Mouse (Mus musculus) gonadal fat pad, adult 2 months (tissue): Measurements from ENCODE around the gene Fam98c. TPM values are rescaled to one million over a fixed set of nuclear protein-coding genes. Genes with fewer than 3 reads are reported as not detected.
"Not testable (repeated sequence)": the region's sequence is repeated elsewhere in the genome, so short reads cannot be mapped to it uniquely, and the experiment has no call there.

Source experiments
- DNase-seq: peaks from one replicate; pipeline ENCODE4 v3.0.0-alpha.2; 2012; ENCODE audit warnings: low read depth
- polyA plus RNA-seq: library from polyadenylated mRNA; depleted of rRNA; stranded (reverse); fragments of >200 nt; gene quantifications from 2 replicates; pipeline ENCODE4 v1.2.3, GENCODE M21; 2012

Gene Fam98c
- polyA plus RNA-seq, 1 experiment, result 27.6 TPM

DNA sequence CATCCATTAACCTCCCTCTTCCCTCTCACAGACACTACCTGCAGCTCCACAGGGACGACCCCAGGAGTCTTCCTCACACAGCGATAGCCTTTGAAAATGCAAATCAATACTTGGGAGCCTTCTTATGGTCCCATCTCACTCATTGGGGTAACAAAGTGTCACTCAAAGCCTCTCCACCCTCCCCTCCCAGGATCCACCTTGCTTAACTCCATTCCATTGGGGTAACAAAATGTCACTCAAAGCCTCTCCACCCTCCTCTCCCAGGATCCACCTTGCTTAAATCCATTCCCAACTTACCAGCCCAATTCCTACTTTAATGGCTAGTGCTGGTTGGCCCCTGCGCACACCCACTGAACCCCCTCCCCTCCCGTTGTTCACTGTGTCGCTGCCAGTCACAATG lies 2.2 kb upstream of the Fam98c start:
- no peak for DNase-seq

DNA sequence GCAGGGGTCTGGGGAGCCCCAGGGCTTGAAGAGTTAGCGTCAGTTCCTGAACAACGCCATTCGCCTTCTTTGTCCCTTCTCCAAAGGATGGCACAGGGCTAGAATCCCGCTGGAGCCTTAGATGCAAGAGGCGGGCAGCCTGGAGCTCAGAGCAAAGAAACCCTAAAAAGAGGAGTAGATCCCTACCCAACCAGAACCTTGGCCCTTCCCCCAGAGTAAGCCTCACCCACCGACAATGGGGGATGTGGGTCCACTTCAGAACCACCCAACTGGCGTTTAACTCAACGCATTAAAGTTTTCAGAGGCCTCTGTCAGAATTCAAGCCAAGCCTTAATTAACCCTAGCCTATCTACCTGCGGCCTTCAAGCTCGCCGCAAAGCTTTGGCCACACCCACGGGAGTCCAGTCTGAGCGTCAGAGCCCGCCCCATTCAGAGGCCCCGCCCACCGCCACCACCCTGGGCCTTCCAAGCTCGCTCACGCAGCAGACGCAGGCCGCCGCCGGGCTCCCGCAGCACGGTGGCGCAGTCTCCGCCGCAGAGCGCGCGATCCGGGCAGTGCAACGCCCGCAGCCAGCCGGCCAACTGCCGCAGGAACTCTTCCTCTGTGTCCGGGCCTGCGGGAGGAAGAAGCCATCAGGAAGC lies 717 bp downstream of the Fam98c start:
- DNase-seq, result no peak

DNA sequence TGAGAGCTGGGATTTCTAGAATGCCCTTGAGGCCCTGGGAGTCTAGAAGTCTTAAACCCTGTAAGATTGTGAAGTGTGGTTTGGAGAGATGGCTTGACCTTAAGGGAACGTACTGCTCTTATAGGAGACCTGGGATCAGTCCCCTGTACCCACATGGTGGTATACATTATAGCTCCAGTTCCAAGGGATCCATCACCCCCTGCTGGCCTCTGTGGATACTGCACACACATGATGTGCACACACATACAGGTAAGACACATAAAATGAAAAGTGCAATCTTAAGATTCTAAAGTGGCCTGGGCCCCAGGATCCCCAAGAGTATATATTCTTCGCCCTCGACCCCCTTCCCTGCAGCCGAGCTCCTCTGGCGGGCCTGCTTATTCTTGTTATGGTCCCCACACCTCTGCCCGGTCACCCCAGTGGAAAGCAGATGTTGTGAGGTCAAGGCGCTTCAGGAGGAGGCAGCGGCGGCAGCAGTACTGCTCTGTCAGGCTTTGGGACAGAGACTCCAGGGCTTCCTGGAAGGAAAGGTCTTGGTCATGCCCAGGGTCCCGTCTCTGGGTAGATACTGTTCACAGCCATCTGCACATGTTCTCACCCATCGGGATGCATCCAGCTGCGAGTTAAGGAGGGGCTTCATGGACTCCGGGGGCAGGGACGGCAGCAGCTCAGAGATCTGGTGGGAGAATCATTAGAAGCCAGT lies 1.9 kb downstream of the Fam98c start:
- DNase-seq, result no peak

DNA sequence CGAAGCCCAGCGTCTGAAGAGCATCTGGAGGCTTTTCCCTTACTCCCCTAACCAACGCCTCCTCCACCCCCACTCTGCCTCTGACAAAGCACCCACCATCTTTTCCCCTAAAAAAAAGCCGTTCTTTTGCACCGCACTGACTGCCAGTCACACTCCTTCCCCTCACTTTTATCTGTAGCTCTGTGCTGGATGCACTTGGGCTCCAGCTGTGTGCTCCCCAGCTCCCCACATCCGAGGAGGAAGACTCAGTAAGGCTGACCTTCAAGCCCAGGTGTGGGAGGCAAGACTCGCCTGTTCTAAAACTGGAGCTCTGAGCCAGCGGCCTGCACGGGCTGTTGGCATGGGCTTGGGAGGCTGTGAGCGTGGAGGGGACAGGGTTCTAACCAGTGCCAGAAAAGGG lies 4.5 kb downstream of the Fam98c start:
- no peak for DNase-seq

DNA sequence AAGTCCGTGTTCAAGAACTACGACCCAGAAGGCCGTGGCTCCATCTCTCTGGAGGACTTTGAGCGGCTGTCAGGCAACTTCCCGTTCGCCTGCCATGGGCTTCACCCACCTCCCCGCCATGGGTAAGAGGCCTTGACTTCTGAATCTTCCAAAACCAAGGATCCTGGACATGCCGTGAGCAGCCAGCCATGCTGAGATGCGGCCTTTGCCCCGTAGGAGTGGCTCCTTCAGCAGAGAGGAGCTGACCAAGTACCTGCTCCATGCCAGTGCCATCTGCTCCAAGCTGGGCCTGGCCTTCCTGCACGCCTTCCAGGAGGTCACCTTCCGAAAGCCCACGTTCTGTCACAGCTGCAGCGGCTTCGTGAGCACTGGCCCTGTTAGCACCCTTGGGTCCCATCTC lies 7.3 kb downstream of the Fam98c start:
- no peak for DNase-seq

DNA sequence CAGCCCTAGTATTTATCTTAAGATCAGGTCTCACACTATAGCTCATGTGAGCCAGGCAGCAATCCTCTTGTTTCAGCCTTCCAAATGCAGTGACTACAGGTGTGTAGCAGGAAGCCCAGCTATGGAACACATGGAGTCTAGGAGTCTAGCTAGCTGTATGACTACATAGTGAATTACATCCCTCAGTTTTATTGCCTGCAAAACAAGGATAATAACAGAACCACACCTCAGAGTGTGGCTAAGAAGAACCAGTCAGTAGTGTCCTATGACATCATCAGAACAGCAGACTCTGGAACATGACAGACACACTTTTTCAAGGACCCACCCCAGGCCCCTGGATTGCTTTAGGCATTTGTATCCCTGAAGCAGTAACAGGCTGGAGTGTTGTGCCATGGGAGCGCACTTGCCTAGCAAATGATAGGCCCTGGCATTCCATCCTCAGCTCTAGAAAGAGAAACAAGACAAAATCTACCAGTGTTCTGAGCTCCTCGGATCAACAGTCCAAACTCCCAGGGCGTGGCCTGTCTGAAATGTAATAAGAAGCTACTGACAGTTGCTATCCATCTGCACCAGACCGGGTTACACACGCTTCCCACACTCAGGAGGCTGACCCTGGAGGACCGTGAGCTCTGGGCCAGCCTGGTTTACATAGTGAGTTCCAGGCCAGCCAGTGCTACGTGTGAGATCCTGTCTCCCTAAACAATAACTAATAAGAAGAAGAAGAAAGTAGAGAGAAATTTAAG lies 9.2 kb downstream of the Fam98c start:
- no peak for DNase-seq

DNA sequence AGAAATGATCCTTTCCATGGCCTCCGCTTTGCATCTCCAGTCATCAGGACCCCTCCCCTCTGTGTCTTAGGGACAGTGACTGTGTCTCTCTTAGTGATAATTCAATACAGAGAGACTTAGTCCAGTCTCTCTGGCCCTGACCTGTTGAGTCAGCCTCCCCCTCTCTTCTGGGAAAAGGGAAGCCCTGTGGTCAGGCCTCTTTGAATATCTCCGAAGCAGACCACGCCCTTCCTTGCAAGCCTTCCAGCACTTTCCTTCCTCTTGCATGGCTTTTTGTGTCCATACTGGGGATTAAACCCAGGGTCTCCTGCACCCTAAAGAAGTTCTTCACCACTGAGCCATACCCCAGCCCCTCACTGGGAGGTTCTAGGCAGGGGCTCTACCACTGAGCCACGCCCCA lies 12.0 kb downstream of the Fam98c start:
- no peak for DNase-seq

DNA sequence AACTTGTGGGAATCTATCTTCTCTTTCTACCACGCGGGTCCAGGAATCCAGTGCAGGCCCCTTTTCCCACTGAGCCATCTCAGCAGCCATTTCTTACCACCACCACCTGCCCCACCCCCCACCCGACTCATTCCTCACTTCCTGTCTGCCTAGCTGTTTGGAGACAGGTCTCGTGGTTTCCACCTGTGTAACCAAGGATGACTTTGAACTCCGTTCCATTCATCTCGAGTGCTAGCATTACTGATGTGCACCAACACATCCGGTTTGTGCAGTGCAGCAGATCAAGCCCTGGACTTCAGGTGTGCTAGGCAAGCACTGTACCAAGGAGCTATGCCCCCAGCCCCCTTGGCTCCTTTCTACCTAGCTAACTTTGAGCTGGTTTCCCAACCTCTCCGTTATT lies 14.6 kb downstream of the Fam98c start:
- DNase-seq, result no peak

DNA sequence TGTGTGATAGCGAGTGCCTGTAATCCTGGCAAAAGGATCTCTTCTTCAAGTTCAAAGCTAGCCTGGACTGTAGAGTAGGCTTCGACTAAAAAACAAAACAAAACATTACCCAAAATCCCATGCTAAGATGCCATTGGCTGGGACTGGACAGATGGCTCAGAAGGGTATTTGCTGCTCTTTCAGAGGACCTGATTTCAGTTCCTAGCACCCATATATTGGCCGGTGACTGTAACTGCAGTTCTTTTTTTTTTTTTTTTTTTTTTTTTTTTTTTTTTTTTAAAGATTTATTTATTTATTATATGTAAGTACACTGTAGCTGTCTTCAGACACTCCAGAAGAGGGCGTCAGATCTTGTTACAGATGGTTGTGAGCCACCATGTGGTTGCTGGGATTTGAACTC lies 16.8 kb downstream of the Fam98c start:
- not testable (repeated sequence) for DNase-seq

DNA sequence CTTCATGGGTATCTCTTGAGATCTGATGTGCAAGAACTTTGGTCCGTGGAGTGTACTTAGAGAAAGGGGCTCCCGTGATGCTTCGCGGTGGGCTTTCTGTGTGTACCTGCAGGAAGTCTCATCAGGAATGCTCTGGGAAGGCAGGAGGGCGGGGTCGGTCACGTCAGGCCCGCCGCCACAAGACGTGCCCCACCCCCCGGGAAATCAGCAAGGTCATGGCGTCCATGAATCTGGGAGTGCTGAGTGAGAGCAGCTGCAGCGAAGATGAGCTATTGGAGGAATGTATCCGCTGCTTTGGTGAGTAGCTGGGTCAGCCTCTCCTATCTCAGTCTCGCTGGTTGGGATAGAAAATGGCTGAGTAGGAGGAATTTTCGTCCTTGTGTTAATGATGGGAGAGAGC lies 18.6 kb downstream of the Fam98c start:
- no peak for DNase-seq

DNA sequence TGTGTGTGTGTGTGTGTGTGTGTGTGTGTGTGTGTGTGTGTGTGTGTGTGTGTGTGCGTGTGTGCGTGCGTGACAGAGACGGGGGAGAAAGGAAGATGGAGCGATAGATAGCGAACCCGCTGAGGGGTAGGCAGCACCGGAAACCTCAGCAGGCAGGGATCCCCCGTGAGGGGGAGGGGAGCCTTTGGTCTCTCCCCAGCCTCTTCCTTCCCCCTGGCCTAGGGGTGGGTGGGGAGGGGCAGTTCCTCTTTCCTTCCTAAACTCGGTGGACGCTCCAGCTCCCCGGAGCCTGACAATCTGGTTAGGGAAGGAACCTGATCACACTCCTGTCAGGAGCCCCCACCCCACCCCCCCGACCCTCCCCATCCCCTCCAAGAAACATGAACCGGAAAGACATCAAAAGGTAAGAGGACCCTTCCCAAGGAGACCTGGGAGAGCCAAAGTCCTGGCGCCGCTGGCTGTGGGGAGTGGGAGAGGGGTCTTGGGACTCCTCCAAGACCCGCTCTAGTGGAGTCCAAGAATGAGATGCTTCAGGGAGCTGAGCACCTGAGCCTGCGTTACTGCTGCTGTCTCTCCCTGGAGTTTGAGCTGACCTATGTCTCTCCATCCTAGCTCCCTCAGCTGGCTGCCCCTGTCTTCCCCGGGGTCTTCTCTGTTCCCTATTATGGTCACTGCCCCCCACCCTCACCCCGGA lies 21.2 kb downstream of the Fam98c start, which contains the start of gene Rasgrp4:
TSS of gene Rasgrp4 (plus strand) at position 159 of the 694 bp plus-strand sequence.
- DNase-seq, result no peak

DNA sequence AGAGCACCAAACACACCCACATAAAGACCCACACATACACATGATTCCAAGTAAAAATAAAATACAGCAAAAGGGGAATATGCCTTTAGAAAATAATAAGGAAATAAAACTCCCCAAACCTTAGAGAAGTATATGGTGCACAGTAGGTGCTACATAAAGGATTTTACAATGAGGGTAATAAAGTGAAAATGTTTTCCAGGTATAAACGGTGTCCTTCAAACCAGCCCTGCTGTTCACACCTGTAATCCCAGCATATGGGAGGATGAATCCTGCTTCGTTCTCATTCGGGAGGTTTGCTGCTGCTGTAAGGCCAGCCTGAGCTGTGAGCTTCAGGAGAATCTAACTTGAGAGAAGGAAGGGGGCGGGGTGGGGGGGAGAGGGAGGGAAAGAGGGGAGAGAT lies 21.8 kb downstream of the Fam98c start:
- no peak for DNase-seq

DNA sequence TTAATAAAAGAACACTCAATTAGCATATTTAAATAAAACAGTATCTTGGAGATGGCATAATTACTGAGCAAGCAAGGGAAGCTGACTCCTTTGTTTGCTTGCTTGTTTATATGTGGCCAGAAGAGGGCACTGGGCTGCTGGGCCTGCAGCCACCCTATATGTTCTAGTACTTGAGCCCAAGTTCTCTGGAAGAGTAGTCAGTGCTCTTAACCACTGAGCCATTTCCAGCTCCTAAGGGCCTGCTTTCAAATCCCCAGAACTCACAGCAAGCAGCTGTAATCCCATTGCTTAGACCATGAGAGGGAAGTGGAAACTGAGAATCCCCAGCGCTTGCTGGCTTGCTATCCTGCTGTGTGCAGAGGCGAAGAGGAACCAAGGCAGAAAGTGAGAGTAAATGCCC lies 27.3 kb downstream of the Fam98c start:
- no peak for DNase-seq

DNA sequence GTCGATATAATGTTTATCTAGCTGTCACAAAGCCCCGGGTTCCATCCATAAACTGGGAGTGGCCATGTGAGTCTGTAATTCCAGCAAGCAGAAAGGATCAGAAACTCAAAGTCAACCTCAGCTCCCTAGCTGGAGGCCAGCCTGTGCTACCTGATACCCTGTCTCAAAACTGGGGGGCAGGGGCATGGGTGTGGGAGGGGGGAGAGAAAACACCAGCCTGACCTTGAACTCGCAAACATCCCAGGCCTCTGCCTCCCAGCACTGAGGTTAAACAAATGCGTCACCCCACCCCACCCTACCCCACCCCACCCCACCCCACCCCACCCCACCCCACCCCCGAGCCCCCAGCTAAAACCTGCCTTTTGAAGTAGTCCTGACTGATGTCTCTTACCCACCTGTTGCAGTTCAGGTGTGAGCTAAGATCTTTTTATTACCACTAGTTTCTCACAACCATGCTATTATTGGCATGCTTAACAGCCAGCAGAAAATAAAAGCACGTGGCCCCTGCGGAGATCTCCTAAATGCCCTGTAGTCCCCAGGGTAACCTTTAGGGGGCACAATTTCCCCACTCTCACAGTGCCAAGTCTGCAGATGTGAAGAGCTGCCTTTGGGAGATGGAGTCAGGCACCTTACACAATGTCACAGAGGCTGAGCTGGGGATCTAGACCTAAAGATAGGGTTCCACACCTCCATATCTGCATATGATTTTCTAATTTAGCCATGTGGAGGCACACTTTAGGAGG lies 29.7 kb downstream of the Fam98c start:
- DNase-seq, result no peak

DNA sequence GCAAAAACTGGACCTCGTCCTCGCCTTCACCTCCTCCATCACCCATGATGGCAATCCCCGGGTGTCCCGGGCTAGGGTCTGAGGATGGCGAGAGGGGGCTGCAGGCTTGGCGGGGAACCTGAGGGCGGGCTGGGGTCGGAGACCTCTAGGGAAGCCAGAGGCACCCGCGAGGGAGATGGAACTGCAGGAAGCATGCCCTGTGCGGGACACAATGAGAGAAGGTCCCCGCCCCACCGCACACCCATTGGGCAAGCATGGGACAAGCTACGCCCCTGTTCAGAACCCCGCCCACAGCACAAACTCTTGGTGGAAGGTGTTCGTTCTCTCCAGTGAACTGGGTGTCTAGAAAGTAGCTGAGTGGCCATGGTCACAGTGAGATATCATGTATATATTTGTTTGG lies 31.1 kb downstream of the Fam98c start, which contains the start of gene Ryr1:
TSS of gene Ryr1 (minus strand) at position 210 of the 400 bp plus-strand sequence.
- no peak for DNase-seq

DNA sequence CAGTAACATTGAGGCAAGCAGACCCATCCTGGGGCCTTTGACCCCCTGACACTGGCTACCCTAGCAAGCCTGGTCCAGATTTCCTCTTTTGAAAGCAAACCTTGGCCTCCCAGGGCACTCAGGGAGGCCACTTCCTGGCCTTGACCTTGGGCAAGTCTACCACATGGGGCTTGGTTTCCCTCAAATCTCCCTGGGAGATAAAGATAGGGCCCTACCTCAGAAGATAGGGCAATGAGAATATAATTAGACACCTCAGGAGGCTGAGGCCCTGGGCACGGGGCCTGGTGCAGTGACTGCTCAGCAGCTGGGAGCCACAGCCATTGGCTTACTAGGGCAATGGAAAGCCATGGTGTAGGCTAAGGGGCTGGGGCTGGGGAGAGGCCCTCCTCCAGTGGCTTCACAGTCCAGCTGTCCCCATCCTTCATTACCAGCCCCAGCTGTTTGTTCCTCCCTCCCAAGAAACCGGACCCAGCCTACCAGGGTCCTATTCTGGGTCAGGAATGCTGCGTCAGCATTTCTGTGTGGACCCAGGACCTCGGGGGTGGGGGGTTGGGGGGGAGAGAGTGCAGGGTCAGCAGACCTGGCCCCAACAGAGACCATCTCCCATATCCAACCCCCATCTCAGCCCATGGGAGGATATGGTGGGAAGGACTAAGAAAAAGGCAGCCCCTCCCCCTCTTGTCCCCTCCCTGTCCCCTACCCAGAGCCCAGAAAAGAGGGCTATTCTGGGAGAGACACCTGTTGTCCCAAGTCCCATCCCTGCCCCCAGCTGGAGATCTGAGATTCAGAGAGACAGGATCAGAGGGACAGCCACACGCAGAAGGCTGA lies 32.3 kb downstream of the Fam98c start:
- no peak for DNase-seq

DNA sequence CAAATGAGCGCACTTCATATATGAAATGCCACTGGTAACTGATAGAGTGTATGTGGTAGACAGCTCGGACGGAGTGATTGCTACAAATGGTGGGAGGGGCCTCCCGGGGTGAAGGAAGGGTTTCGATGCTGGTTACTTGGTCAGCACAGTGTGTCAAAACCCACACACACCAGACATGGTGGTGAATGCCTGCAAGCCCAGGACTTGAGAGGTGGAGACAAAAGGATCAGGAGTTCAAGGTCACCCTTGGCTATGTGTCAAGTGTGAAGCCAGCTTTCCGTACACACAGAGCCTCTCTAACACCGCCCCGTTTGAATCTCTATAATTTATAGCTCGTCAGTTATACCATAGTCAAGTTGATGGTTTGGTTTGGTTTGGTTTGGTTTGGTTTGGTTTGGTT lies 33.2 kb downstream of the Fam98c start:
- no peak for DNase-seq

DNA sequence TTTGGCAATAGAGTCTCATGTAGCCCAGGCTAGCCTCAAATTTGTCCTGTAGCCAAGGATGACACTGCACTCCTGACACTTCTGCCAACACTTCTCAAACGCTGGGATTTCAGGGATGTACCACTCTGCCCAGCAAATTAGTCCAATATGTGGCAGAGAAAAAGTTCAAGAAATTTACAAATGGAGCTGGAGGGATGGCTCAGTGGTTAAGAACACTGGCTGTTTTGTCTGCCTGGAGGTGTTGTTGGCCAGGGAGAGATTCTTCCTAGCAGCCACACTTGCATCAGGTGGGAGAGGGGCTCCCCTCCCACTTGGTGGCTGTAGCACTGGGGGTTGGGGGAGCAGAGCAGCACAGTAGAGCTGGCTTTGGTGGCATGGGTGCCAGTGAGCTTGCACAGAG lies 36.5 kb downstream of the Fam98c start:
- DNase-seq, result no peak

DNA sequence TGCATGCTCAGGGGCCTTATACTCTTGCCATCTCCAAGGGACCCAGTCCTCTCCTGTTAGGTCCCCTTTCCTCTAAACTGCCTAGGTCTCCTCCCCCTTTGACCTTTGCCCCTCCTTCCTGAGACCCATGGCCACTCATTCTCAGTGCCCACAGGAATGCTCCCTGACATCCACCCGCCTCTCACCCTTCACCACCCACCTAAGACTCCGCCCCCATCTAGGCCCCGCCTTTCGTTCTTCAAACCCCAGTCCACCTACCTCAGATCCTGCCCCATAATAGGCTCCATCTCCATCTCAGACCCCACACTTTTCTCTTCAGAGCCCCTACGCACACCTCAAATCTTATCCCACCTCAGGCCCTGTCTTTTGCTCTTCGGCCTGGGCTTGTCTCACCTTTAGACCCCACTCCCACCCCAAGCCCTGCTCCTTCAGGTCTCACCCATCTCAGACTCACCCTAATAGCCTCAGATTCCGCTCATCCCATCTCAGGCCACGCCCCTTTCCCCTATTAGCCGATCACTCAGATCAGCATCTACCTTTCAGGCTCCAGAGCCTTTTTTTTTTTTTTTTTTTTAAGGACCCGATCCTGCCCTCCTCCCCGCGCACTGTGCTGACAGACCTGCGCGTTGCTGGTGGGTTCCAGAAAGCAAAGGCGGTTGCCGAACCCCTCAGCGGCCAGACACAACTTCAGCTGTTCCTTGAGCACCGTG lies 37.7 kb downstream of the Fam98c start:
- no peak for DNase-seq
